Mouse (Mus musculus) C2C12 (cell line): Measurements from ENCODE around the gene Unc50. TPM values are rescaled to one million over a fixed set of nuclear protein-coding genes. Genes with fewer than 3 reads are reported as not detected.
A peak's percentile ranks its signal among the peaks of the same experiment; 100 is the strongest.

ENCODE experiments used
- H3K27me3 ChIP-seq: one replicate; pipeline ENCODE4 v1.6.1; 2011; ENCODE audit not compliant: control insufficient read depth, insufficient read depth, insufficient read length
- H3K36me3 ChIP-seq: one replicate; pipeline ENCODE4 v1.6.1; 2011; ENCODE audit not compliant: control insufficient read depth, insufficient read depth
- H3K4me3 ChIP-seq: one replicate; pipeline ENCODE4 v1.5.1; 2011; ENCODE audit warnings: mild to moderate bottlenecking, control low read depth; ENCODE audit not compliant: poor library complexity, insufficient read depth, severe bottlenecking
- H3K79me2 ChIP-seq: one replicate; pipeline ENCODE4 v1.6.1; 2011; ENCODE audit not compliant: control insufficient read depth, insufficient read depth
- H3K79me3 ChIP-seq: one replicate; pipeline ENCODE4 v1.6.1; 2011; ENCODE audit warnings: low read depth, control low read depth
- H3ac ChIP-seq: one replicate; pipeline ENCODE3; 2011; ENCODE audit warnings: low read depth; ENCODE audit not compliant: control insufficient read depth, insufficient read length
- CEBPB ChIP-seq: IDR thresholded peaks from one replicate; pipeline ENCODE4 v1.6.1; 2011; ENCODE audit warnings: low read depth, mild to moderate bottlenecking, control low read depth, moderate library complexity
- CTCF ChIP-seq: IDR thresholded peaks from one replicate; pipeline ENCODE4 v1.5.1; 2011; ENCODE audit not compliant: control insufficient read depth, insufficient read depth, insufficient read length
- FOSL1 ChIP-seq: IDR thresholded peaks from one replicate; pipeline ENCODE4 v1.8.0; 2011; ENCODE audit warnings: mild to moderate bottlenecking, low read length; ENCODE audit not compliant: poor library complexity, insufficient read depth, severe bottlenecking
- MAX ChIP-seq: IDR thresholded peaks from one replicate; pipeline ENCODE4 v1.6.1; 2011; ENCODE audit warnings: mild to moderate bottlenecking, control low read depth
- MYOD1 ChIP-seq: IDR thresholded peaks from one replicate; pipeline ENCODE4 v1.6.1; 2011; ENCODE audit warnings: low read depth; ENCODE audit not compliant: control insufficient read depth, insufficient read length
- MYOG ChIP-seq: IDR thresholded peaks from one replicate; pipeline ENCODE4 v1.6.1; 2011; ENCODE audit not compliant: control insufficient read depth, insufficient read length; ENCODE audit errors: extremely low read depth
- USF1 ChIP-seq: IDR thresholded peaks from one replicate; pipeline ENCODE4 v1.6.1; 2011; ENCODE audit warnings: low read depth, mild to moderate bottlenecking, control low read depth, moderate library complexity
- polyA plus RNA-seq: library from polyadenylated mRNA; unstranded; fragments of >200 nt; fragmentation: generic; extraction: Trizol; gene quantifications from one replicate; pipeline ENCODE4 v1.2.1, GENCODE M21; 2012; ENCODE audit warnings: missing spikeins

The Unc50 gene
- polyA plus RNA-seq, 1 experiment, result 38.5 TPM

DNA sequence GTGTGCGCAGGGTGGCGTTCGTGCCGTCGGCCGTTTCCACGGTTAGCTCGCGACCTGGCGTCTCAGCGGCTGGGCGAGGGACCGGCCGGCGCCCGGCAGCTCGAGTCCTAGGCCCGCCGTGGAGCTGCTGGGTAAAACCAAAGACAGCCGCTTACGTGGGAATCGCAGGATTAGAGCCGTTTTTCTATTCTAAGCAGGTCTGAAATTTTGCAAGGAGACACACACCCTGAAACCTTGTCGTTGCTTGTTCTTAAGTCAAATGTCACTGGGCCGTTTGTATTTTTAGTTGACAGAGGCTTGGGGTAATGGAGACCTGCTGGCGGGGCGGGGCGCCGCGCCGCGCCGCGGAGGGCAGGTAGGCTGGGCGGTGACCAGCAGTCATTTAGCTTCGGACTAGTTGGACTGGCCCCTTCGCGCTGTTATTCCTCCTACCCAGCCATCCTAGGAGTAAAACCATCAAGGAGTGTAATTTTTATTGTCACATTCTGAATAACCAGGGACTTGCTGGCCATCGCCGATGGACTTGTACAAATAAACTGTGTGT, 430 bp downstream of the Unc50 start:
- Histone ChIP-seq H3K79me3 (peaks cover 45% of the 10 kb centered on the region), H3ac (peak overlapping the region; percentile 99), H3K4me3 (peak overlapping the region; percentile 80), H3K27me3 (no peaks in the 10 kb centered on the region), H3K79me2 (peaks cover 74% of the 10 kb centered on the region), H3K36me3 (peaks cover 45% of the 10 kb centered on the region)
- TF ChIP-seq MYOG (no peak), CEBPB (no peak), FOSL1 (no peak), CTCF (no peak), MYOD1 (no peak)

DNA sequence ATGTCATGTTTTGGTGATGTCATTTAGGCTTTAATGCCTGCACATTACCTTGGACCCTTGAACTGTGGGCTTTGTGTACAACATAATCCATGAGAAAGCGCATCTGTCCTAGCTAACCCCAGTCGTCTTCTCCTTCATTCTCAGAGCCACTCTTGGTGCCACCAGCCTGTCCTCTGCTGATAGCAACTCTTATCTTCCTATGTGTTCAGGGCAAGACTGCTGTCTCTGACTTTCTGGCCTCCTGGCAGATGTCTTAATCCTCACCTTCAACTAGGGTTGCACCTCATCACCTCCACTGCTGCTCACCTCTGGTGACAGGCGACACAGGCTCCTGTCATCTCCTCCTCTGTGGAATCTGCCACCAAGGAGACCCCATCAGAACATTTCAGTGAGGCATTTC, 6.5 kb downstream of the Unc50 start:
- H3K79me2 ChIP-seq, result peaks cover 17% of the 10 kb centered on the region
- H3K79me3 ChIP-seq, result peaks cover 13% of the 10 kb centered on the region
- H3K27me3 ChIP-seq, result no peaks in the 10 kb centered on the region
- H3K36me3 ChIP-seq, result peaks cover 64% of the 10 kb centered on the region
- H3ac ChIP-seq, result no peak overlapping the region
- TF ChIP-seq MYOD1 (no peak), MYOG (no peak), MAX (no peak), CTCF (no peak), FOSL1 (no peak), CEBPB (no peak), USF1 (no peak)
- no peak overlapping the region for H3K4me3 ChIP-seq

DNA sequence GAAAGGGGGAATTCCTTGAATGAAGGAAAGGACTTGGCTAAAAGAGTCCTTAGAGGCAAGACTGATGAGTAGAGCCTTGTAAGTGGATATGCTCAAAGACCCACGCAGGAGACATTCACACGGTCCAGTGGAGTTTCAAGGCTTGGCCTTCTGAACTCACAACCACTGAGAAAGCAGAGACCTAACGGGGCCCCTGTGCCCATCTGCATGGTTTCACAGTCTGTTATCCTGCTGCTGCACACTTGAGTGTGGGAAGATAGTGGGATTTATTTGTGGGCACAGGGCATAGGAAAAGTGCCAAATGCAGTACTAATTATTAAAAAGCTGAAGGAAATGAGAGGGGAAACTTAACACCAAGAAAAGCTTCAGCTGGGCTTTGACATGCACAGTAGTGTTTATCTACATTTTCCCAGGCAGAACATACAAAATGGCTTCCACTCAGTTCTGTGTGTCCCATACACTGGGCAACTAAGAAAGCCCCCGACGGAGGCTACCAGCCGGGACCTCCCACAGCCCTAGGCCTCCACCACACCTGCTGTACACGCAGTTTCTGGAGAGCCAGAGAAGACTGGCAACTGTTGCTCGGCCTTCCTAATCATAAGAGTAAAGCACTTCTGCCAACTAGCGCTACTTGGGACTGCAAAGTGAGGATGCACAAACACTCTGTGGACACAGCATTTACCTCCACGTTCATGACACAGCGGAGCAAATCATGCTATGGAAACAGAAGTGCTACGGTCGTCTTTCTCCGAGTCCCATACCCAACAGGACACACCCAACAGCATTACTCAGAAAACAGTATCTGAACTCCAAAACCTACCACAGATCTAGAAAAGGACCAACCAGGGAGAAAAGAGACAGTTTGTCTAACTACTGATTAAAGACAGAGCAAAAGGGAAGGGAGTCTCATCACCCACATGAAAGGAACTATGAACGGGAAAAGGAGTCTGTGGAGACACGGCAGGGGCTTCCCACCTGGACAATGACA, 13.2 kb downstream of the Unc50 start:
- H3K36me3 ChIP-seq, result peaks cover 17% of the 10 kb centered on the region
- H3ac ChIP-seq, result no peak overlapping the region
- no peaks in the 10 kb centered on the region for H3K79me2 ChIP-seq
- H3K79me3 ChIP-seq, result no peaks in the 10 kb centered on the region
- peaks cover 4% of the 10 kb centered on the region for H3K27me3 ChIP-seq
- no peak overlapping the region for H3K4me3 ChIP-seq
- TF ChIP-seq MYOG (no peak), MYOD1 (no peak), USF1 (no peak), MAX (no peak), CTCF (no peak), CEBPB (no peak), FOSL1 (no peak)

DNA sequence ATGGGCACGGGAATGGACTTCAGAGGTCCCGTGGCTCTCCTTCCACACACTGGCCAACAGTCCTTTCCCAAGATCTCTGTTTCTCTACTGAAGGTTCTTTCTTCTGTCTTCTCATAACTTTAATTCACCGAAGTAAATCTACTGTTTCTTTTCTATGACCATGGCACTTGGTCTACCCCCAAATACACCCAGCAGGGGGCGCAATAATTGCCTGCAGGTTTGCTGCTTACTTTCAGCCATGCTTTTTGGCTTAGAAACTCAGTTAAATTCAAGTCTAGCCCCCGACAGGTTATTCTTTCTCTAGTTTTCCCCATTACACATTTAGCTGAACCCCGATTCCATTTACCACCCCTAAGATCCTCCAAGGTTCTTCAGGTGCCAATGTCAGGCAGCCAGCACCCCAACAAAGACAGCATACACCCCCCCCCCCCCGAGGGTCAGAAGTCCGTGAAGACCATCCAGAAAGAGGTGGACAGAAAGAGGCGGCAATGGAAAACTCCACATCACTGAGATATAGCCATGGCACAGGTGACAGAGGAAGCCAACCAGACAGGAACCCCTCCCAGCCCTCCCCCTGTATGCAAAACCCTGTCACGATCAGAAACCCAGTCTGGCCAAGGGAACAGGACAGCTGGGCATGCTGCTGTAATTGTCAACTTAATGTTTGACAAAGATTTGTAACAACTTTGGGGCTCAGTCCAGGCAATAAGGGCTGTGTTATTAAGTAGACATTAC, 18.6 kb downstream of the Unc50 start:
- H3ac ChIP-seq, result no peak overlapping the region
- H3K27me3 ChIP-seq, result peaks cover 4% of the 10 kb centered on the region
- no peak overlapping the region for H3K4me3 ChIP-seq
- no peaks in the 10 kb centered on the region for H3K36me3 ChIP-seq
- H3K79me2 ChIP-seq, result no peaks in the 10 kb centered on the region
- TF ChIP-seq CTCF (no peak), FOSL1 (no peak), MAX (no peak), CEBPB (no peak), USF1 (no peak), MYOG (no peak), MYOD1 (no peak)
- no peaks in the 10 kb centered on the region for H3K79me3 ChIP-seq

DNA sequence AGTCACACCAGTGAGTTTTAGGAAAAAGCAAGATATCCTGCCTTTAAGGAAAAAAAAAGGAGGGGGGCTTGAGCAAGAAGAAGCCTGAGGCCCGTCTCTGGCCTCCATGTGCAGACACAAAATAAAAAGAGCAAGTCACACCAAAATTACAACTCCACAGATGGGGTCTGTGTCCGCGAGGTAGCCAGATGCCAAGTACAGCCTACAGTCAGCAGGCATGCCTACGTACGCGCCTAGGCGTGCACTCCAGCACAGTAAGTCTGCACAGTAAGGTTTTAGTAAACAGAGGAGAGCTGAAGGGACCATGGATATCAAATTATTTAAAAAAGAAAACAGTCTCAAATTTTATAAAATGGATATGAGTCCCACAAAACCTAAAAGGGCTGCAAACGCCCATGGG, 21.3 kb downstream of the Unc50 start:
- H3K27me3 ChIP-seq, result peaks cover 4% of the 10 kb centered on the region
- no peaks in the 10 kb centered on the region for H3K79me3 ChIP-seq
- H3K4me3 ChIP-seq, result no peak overlapping the region
- no peak overlapping the region for H3ac ChIP-seq
- H3K36me3 ChIP-seq, result no peaks in the 10 kb centered on the region
- no peak for TF ChIP-seq USF1
- no peaks in the 10 kb centered on the region for H3K79me2 ChIP-seq
